Mouse (Mus musculus) heart, embryonic 10.5 days (tissue): ENCODE results near the gene Cdkl4. TPM values are rescaled to one million over a fixed set of nuclear protein-coding genes. Genes with fewer than 3 reads are reported as not detected.
"Not testable (repeated sequence)": the region's sequence is repeated elsewhere in the genome, so short reads cannot be mapped to it uniquely, and the experiment has no call there.

Experiments used
- DNase-seq: peaks from one replicate; pipeline ENCODE4 v3.0.0-alpha.2; 2017; ENCODE audit warnings: low spot score
- H3K27ac ChIP-seq: fragments of 300-500 bp; sonication (generic); 2 replicates; pipeline ENCODE4 v1.5.1; 2016; ENCODE audit warnings: mild to moderate bottlenecking
- H3K27me3 ChIP-seq: fragments of 300-500 bp; sonication (generic); 2 replicates; pipeline ENCODE4 v1.6.1; 2016; ENCODE audit warnings: mild to moderate bottlenecking; ENCODE audit not compliant: poor library complexity, insufficient read depth, severe bottlenecking
- H3K36me3 ChIP-seq: fragments of 300-500 bp; sonication (generic); 2 replicates; pipeline ENCODE4 v1.6.1; 2016; ENCODE audit warnings: mild to moderate bottlenecking, moderate library complexity
- H3K4me1 ChIP-seq: fragments of 300-500 bp; sonication (generic); 2 replicates; pipeline ENCODE4 v1.6.1; 2016; ENCODE audit warnings: mild to moderate bottlenecking
- H3K4me3 ChIP-seq: fragments of 300-500 bp; sonication (generic); 2 replicates; pipeline ENCODE4 v1.5.1; 2016; ENCODE audit warnings: mild to moderate bottlenecking, moderate library complexity
- H3K9me3 ChIP-seq: fragments of 300-500 bp; sonication (generic); 2 replicates; pipeline ENCODE4 v1.6.1; 2016; ENCODE audit warnings: mild to moderate bottlenecking, moderate library complexity
- WGBS: fragments of 180-500 bp; shearing (Covaris S2); methylation state at CpG from one replicate; pipeline ENCODE4 v1.1.7; 2016; 5-methylcytosine and 5-hydroxymethylcytosine counted together
- polyA plus RNA-seq: library from polyadenylated mRNA; unstranded; fragments of >200 nt; fragmentation: Nextera tagmentation; extraction: Ambion mirVana; gene quantifications from 2 replicates; pipeline ENCODE4 v1.2.1, GENCODE M21; 2016

Gene Cdkl4
- polyA plus RNA-seq, 1 experiment from 2014 or later = 0.24 TPM

GRCm38 (mm10) chr17:80577214-80577613 lies 399 bp downstream of the Cdkl4 start:
- H3K9me3 ChIP-seq = no peaks in the 10 kb centered on the region
- 2% methylated on average over 29 of the region's 30 CpGs for WGBS
- no peaks in the 10 kb centered on the region; the same call in 1 of the 2 replicates for H3K27me3 ChIP-seq
- peak overlapping the region; percentile 37; the same call in 1 of the 2 replicates for H3K27ac ChIP-seq
- peaks cover 9% of the 10 kb centered on the region for H3K4me1 ChIP-seq
- H3K4me3 ChIP-seq = peak overlapping the region; percentile 62
- H3K36me3 ChIP-seq = peaks cover 6% of the 10 kb centered on the region; the same call in 1 of the 2 replicates
- DNase-seq = peak; percentile 82

DNA sequence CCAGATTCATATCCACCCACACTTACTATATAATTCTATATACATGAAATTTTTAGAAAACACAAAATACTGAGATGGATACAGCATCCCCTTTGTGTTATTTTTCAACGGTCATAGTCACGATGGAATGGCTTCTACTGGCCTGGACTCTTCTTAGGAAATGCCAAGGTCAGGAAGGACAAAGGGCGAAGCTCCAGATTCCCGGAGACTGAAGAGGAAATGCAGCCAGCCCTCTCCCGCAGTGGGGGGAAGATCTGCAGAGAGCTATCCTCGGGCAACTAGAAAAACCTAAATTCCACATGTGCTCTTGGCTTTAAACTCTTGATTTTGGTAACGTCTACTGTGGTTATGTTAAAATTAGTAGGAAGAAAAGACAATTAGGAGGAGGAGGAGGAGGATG lies 2.6 kb downstream of the Cdkl4 start:
- Histone ChIP-seq H3K4me1 (peaks cover 9% of the 10 kb centered on the region), H3K9me3 (no peaks in the 10 kb centered on the region), H3K36me3 (peaks cover 2% of the 10 kb centered on the region; the same call in 1 of the 2 replicates), H3K4me3 (no peak overlapping the region), H3K27ac (no peak overlapping the region), H3K27me3 (no peaks in the 10 kb centered on the region; the same call in 1 of the 2 replicates)
- DNase-seq = peak; percentile 24
- 56% methylated on average over 7 of the region's 7 CpGs for WGBS

DNA sequence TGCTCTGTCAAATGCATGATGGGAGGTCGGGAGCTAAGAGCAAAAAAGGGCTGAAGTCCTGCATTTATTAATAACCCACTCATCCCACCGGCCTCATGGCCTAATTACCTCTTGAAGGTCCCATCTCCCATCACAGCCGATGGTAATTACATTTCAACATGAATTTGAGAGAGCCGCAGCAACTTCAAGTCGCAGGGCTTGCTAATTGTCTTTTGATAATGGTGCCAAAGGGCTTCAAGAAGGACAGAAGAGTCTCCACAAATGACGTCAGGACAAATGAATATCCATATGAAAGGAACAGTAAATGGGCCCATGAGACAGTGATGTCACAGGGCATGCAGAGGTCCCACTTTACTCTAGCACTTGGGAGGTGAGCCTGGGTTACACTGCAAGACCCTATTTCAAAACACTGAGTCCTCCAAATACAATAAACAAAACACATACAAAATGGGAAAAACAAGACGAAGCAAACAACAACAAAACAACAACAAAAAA lies 3.1 kb downstream of the Cdkl4 start:
- Histone ChIP-seq H3K9me3 (no peaks in the 10 kb centered on the region), H3K27me3 (no peaks in the 10 kb centered on the region; the same call in 1 of the 2 replicates), H3K36me3 (no peaks in the 10 kb centered on the region), H3K27ac (no peak overlapping the region), H3K4me3 (no peak overlapping the region), H3K4me1 (peaks cover 9% of the 10 kb centered on the region)
- peak; percentile 31 for DNase-seq
- WGBS = 84% methylated on average over 7 of the region's 7 CpGs

GRCm38 (mm10) chr17:80572187-80572935 lies 5.3 kb downstream of the Cdkl4 start:
- Histone ChIP-seq H3K36me3 (no peaks in the 10 kb centered on the region), H3K27ac (no peak overlapping the region), H3K4me3 (no peak overlapping the region), H3K27me3 (no peaks in the 10 kb centered on the region; the same call in 1 of the 2 replicates), H3K9me3 (no peaks in the 10 kb centered on the region), H3K4me1 (peaks cover 6% of the 10 kb centered on the region)
- peak; percentile 54 for DNase-seq
- 94% methylated on average over 13 of the region's 13 CpGs for WGBS

- Histone ChIP-seq H3K4me3 (no peak overlapping the region), H3K27ac (no peak overlapping the region), H3K9me3 (no peaks in the 10 kb centered on the region), H3K4me1 (no peaks in the 10 kb centered on the region), H3K36me3 (no peaks in the 10 kb centered on the region), H3K27me3 (no peaks in the 10 kb centered on the region)
- 83% methylated on average over 4 of the region's 4 CpGs for WGBS
- DNase-seq = peak; percentile 55
Measured at GRCm38 (mm10) chr17:80571460-80571859, 6.2 kb downstream of the Cdkl4 start.

- H3K27ac ChIP-seq, H3K36me3 ChIP-seq, H3K27me3 ChIP-seq, H3K9me3 ChIP-seq, H3K4me1 ChIP-seq, H3K4me3 ChIP-seq: not testable (repeated sequence)
- 88% methylated on average over 1 of the region's 2 CpGs for WGBS
- peak; percentile 31 for DNase-seq
Measured at GRCm38 (mm10) chr17:80569718-80570117, 7.9 kb downstream of the Cdkl4 start.

DNA sequence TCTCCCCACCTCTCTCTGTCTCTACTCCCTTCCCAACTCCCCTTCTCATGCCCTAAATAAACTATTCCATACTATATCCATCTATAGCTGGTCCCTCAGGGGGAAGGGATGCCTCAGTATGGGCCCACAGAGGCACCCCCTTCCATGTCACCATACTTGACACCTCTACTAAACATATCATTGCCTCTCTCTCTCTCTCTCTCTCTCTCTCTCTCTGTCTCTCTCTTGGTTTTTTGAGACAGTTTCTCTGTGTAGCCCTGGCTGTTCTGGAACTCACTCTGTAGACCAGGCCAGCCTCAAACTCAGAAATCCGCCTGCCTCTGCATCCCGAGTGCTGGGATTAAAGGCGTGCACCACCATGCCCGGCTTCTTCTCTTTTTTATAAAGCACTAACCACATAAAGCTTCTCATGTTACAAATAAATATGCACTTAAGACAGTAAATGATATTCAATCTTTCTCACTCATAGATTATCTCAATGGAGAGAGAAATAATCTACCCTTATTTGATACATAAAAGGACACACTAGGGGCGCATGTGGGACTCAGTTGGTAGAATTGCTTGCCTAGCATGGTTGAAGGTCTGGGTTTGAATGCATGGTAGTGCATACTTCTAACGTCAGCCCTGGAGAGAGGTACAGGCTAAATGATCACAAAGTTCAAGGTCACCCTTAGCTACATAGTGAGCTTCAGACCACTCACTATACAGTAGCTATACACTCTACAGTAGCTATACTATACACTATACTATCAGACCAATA lies 8.6 kb downstream of the Cdkl4 start:
- DNase-seq = peak; percentile 42
- H3K4me3 ChIP-seq = no peak overlapping the region
- no peaks in the 10 kb centered on the region for H3K27me3 ChIP-seq
- no peaks in the 10 kb centered on the region for H3K4me1 ChIP-seq
- H3K9me3 ChIP-seq = peaks cover 5% of the 10 kb centered on the region; the same call in 1 of the 2 replicates
- no peak overlapping the region for H3K27ac ChIP-seq
- 82% methylated on average over 6 of the region's 6 CpGs for WGBS
- H3K36me3 ChIP-seq = no peaks in the 10 kb centered on the region

DNA sequence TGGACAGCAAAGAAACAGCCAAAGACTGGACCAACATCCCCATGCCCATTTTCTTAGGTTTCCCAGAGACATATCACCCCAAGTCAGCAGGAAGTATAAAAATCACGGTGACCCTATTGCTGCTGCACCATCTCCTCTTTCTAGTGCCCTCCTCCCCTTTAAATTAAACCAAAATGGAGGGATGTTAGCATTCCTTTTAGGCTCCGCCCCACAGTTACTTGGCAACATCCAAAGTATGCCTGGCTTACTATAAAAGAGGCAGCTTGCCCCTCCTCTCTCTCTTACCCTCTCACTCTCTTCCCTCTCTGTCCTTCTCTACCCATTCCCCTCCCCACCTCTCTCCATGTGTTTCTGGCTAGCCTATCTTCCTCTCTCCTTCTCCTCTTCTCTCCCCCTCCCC lies 9.2 kb downstream of the Cdkl4 start:
- Histone ChIP-seq H3K4me3 (no peak overlapping the region), H3K27me3 (no peaks in the 10 kb centered on the region), H3K4me1 (no peaks in the 10 kb centered on the region), H3K27ac (no peak overlapping the region), H3K9me3 (peaks cover 5% of the 10 kb centered on the region; the same call in 1 of the 2 replicates), H3K36me3 (no peaks in the 10 kb centered on the region)
- DNase-seq = peak; percentile 22
- 81% methylated on average over 2 of the region's 2 CpGs for WGBS

DNA sequence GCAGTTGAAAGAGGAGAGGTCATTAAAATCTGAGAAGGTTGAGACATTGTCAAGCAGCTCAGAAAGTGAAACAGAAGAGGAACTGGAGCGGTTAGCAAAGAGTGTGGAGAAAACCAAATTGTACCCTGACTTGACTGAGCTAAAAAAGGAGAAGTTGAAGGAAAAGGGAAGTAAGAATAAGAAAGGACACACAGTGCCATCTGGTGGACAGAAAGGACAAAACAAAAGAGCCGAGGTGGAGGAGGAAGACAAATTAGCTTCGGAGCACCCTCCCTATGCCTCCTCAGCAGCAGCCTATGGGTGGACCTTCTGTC lies 13.0 kb downstream of the Cdkl4 start:
- no peaks in the 10 kb centered on the region for H3K4me1 ChIP-seq
- no peak overlapping the region for H3K4me3 ChIP-seq
- no peaks in the 10 kb centered on the region for H3K36me3 ChIP-seq
- DNase-seq = peak; percentile 6
- H3K27ac ChIP-seq = no peak overlapping the region
- 69% methylated on average over 3 of the region's 3 CpGs for WGBS
- no peaks in the 10 kb centered on the region for H3K27me3 ChIP-seq
- peaks cover 5% of the 10 kb centered on the region; the same call in 1 of the 2 replicates for H3K9me3 ChIP-seq

DNA sequence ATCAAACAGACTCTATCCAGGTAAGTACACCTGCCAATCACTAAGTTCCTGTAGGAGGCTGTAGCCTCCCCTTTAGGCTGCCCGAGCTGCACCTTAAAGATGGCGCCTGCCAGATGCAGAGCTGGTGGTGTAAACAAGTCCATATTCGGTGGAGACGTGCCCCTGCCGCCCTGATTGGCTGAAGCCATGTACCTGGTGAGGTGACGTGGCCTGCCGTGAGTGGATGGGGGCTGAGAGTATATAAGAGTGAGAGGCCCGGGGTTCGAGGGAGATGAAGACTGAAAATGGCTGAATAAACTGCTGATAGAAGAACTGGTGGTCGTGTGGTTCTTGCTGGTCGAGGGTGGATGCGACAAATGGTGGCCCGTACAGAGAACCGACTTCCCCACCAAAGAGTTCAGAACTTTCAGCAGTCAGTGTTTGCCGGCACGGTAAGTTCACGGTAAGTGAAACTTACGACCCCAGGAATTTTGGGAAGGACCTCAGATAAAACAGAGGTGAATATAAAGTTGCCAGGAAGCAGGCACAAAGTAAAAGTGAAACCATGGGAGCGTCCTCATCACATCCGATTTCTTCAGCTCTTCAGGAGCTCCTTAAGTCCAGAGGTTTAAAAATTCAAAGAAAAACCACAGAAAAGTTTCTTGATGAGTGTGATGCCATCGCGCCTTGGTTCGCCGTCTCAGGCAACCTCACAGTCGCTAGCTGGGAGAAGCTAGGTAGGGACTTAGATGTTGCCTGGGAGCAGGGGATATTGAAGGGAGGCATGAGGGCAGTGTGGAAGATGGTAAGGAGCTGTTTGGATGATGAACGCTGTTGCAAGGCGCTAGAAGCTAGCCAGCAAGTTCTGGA lies 13.6 kb downstream of the Cdkl4 start:
- not testable (repeated sequence) for H3K9me3 ChIP-seq, H3K27ac ChIP-seq, H3K27me3 ChIP-seq, H3K4me3 ChIP-seq, H3K36me3 ChIP-seq, H3K4me1 ChIP-seq
- peak; percentile 66 for DNase-seq
- 92% methylated on average over 27 of the region's 27 CpGs for WGBS

DNA sequence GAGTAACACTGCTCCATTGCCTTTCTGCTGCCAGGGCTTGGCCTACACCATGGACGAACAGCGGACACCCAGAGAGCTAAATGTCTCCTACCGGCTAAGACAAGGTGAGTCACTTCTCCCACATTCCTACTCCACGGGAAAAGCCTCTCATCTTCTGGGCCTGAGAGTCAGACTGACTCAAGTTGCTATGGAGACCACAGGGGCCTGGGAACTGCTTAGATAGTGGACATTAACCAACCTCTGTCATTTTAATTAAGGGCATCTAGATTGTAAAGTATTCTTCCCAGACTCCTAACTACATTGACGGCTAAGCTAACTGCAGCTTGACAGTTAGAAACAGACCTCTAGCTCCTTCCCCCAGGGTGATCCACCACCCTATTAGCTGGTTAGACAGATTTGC lies 14.8 kb downstream of the Cdkl4 start:
- peak; percentile 28 for DNase-seq
- WGBS = 53% methylated on average over 5 of the region's 5 CpGs
- Histone ChIP-seq H3K27me3 (no peaks in the 10 kb centered on the region), H3K9me3 (peaks cover 5% of the 10 kb centered on the region; the same call in 1 of the 2 replicates), H3K27ac (no peak overlapping the region), H3K4me1 (peaks cover 6% of the 10 kb centered on the region; the same call in 1 of the 2 replicates), H3K36me3 (no peaks in the 10 kb centered on the region), H3K4me3 (no peak overlapping the region)

- WGBS = 22% methylated on average over 12 of the region's 12 CpGs
- peaks cover 6% of the 10 kb centered on the region; the same call in 1 of the 2 replicates for H3K4me1 ChIP-seq
- peaks cover 5% of the 10 kb centered on the region; the same call in 1 of the 2 replicates for H3K9me3 ChIP-seq
- H3K27me3 ChIP-seq = no peaks in the 10 kb centered on the region
- DNase-seq = peak; percentile 86
- H3K4me3 ChIP-seq = peak overlapping the region; percentile 15; the same call in 1 of the 2 replicates
- no peak overlapping the region for H3K27ac ChIP-seq
- no peaks in the 10 kb centered on the region for H3K36me3 ChIP-seq
Measured at GRCm38 (mm10) chr17:80560669-80561401, 16.8 kb downstream of the Cdkl4 start.
